Mouse (Mus musculus) lung, adult 2 months (tissue): ENCODE measurements at regions not wholly inside any gene's neighbourhood (a gene's known extent, or its start where the extent isn't known, plus 50 kb on each side); places are given as distances from the start of the nearest gene placed in this dataset.

Experiments used
- DNase-seq: peaks from one replicate; pipeline ENCODE4 v3.0.0; 2022
- H3K4me1 ChIP-seq: fragments of 200-500 bp; 2 replicates; pipeline ENCODE4 v1.6.1; 2011; ENCODE audit warnings: low read length; ENCODE audit not compliant: control insufficient read depth, insufficient read depth
- H3K4me3 ChIP-seq: fragments of 200-500 bp; replicated peaks from 2 replicates; pipeline ENCODE3; 2011; ENCODE audit warnings: low read depth, mild to moderate bottlenecking, control low read depth, low read length; ENCODE audit errors: extremely low read depth
- CTCF ChIP-seq: fragments of 200-500 bp; IDR thresholded peaks from 2 replicates; pipeline ENCODE4 v1.5.1; 2011; ENCODE audit warnings: mild to moderate bottlenecking, low read length, control low read depth; ENCODE audit not compliant: insufficient read depth
- POLR2A ChIP-seq: fragments of 200-500 bp; IDR thresholded peaks from 2 replicates; pipeline ENCODE4 v1.6.1; 2011; ENCODE audit warnings: low read depth, mild to moderate bottlenecking, control low read depth, low read length, borderline replicate concordance; ENCODE audit errors: extremely low read depth
- WGBS: fragments of 180-500 bp; shearing (Covaris S2); methylation state at CpG from one replicate; pipeline ENCODE4 v1.1.7; 2018; 5-methylcytosine and 5-hydroxymethylcytosine counted together

GRCm38 (mm10) chr10:117991176-117991575 lies 145.3 kb upstream of the Rap1b start:
- TF ChIP-seq POLR2A (no peak), CTCF (no peak)
- 93% methylated on average over 1 of the region's 1 CpGs for WGBS
- Histone ChIP-seq H3K4me1 (no peaks in the 10 kb centered on the region), H3K4me3 (no peak overlapping the region)
- no peak for DNase-seq

GRCm38 (mm10) chr10:117992317-117992716 lies 146.5 kb upstream of the Rap1b start:
- TF ChIP-seq CTCF: no peak
- no peak for TF ChIP-seq POLR2A
- Histone ChIP-seq H3K4me1 (no peaks in the 10 kb centered on the region), H3K4me3 (no peak overlapping the region)
- WGBS: 75% methylated on average over 9 of the region's 9 CpGs
- no peak for DNase-seq

- no peak overlapping the region for H3K4me3 ChIP-seq
- no peak for TF ChIP-seq CTCF
- no peak for TF ChIP-seq POLR2A
- WGBS: 67% methylated on average over 3 of the region's 3 CpGs
- no peak for DNase-seq
- H3K4me1 ChIP-seq: no peaks in the 10 kb centered on the region
Observed at GRCm38 (mm10) chr10:117993809-117994208, 147.8 kb upstream of the Mdm1 start.

- WGBS: 78% methylated on average over 9 of the region's 9 CpGs
- Histone ChIP-seq H3K4me1 (no peaks in the 10 kb centered on the region), H3K4me3 (no peak overlapping the region)
- TF ChIP-seq CTCF (no peak), POLR2A (no peak)
- no peak for DNase-seq
Observed at GRCm38 (mm10) chr10:117994768-117995167, 146.8 kb upstream of the Mdm1 start.

- 80% methylated on average over 5 of the region's 5 CpGs for WGBS
- Histone ChIP-seq H3K4me1 (no peaks in the 10 kb centered on the region; the same call in 1 of the 2 replicates), H3K4me3 (no peak overlapping the region)
- no peak for TF ChIP-seq POLR2A
- no peak for TF ChIP-seq CTCF
- DNase-seq: no peak
Observed at GRCm38 (mm10) chr10:117997796-117998195, 143.8 kb upstream of the Mdm1 start.

GRCm38 (mm10) chr10:118000591-118000990 lies 141.0 kb upstream of the Mdm1 start:
- H3K4me3 ChIP-seq: no peak overlapping the region
- TF ChIP-seq CTCF: no peak
- TF ChIP-seq POLR2A: no peak
- H3K4me1 ChIP-seq: no peaks in the 10 kb centered on the region; the same call in 1 of the 2 replicates
- no peak for DNase-seq
- WGBS: 80% methylated on average over 3 of the region's 3 CpGs

- no peak for TF ChIP-seq CTCF
- no peak for TF ChIP-seq POLR2A
- no peak for DNase-seq
- 59% methylated on average over 4 of the region's 4 CpGs for WGBS
- Histone ChIP-seq H3K4me1 (no peaks in the 10 kb centered on the region; the same call in 1 of the 2 replicates), H3K4me3 (no peak overlapping the region)
Observed at GRCm38 (mm10) chr10:118001501-118001900, 140.1 kb upstream of the Mdm1 start.

GRCm38 (mm10) chr10:118001971-118002370 lies 139.6 kb upstream of the Mdm1 start:
- no peak for DNase-seq
- WGBS: 62% methylated on average over 7 of the region's 7 CpGs
- H3K4me1 ChIP-seq: no peaks in the 10 kb centered on the region; the same call in 1 of the 2 replicates
- no peak for TF ChIP-seq POLR2A
- no peak for TF ChIP-seq CTCF
- no peak overlapping the region for H3K4me3 ChIP-seq

- TF ChIP-seq CTCF: no peak
- no peak for TF ChIP-seq POLR2A
- H3K4me1 ChIP-seq: no peaks in the 10 kb centered on the region; the same call in 1 of the 2 replicates
- no peak overlapping the region for H3K4me3 ChIP-seq
- DNase-seq: peak; percentile 1
- WGBS: 87% methylated on average over 4 of the region's 4 CpGs
Observed at GRCm38 (mm10) chr10:118002559-118002958, 139.1 kb upstream of the Mdm1 start.

GRCm38 (mm10) chr10:118003179-118003578 lies 138.4 kb upstream of the Mdm1 start:
- WGBS: 81% methylated on average over 10 of the region's 10 CpGs
- no peak overlapping the region for H3K4me3 ChIP-seq
- H3K4me1 ChIP-seq: no peaks in the 10 kb centered on the region; the same call in 1 of the 2 replicates
- TF ChIP-seq POLR2A: no peak
- no peak for TF ChIP-seq CTCF
- peak; percentile 1 for DNase-seq
